Mouse (Mus musculus) ovary, postnatal 10 days (tissue): ENCODE measurements around the gene Atxn1.

Experiments
- DNase-seq: peaks from one replicate; pipeline ENCODE4 v3.0.0; 2022; ENCODE audit warnings: low spot score

Gene Atxn1

GRCm38 (mm10) chr13:45718850-45719249 lies 246.0 kb downstream of the Atxn1 start:
- DNase-seq, result no peak

GRCm38 (mm10) chr13:45715583-45716180 lies 249.1 kb downstream of the Atxn1 start:
- no peak for DNase-seq

- DNase-seq, result no peak
Observed at GRCm38 (mm10) chr13:45710041-45710440, 254.8 kb downstream of the Atxn1 start.

- no peak for DNase-seq
Observed at GRCm38 (mm10) chr13:45709402-45709801, 255.4 kb downstream of the Atxn1 start.

GRCm38 (mm10) chr13:45701296-45701790 lies 263.5 kb downstream of the Atxn1 start:
- no peak for DNase-seq

- no peak for DNase-seq
Observed at GRCm38 (mm10) chr13:45698982-45699381, 265.8 kb downstream of the Atxn1 start.

- DNase-seq, result no peak
Observed at GRCm38 (mm10) chr13:45696009-45696408, 268.8 kb downstream of the Atxn1 start.

GRCm38 (mm10) chr13:45694921-45695437 lies 269.8 kb downstream of the Atxn1 start:
- no peak for DNase-seq

- DNase-seq, result no peak
Observed at GRCm38 (mm10) chr13:45693953-45694352, 270.9 kb downstream of the Atxn1 start.

- no peak for DNase-seq
Observed at GRCm38 (mm10) chr13:45693534-45693933, 271.3 kb downstream of the Atxn1 start.

- DNase-seq, result no peak
Observed at GRCm38 (mm10) chr13:45693126-45693525, 271.7 kb downstream of the Atxn1 start.

GRCm38 (mm10) chr13:45692440-45692839 lies 272.4 kb downstream of the Atxn1 start:
- DNase-seq, result no peak

GRCm38 (mm10) chr13:45690426-45690825 lies 274.4 kb downstream of the Atxn1 start:
- no peak for DNase-seq

GRCm38 (mm10) chr13:45688864-45689263 lies 275.9 kb downstream of the Atxn1 start:
- DNase-seq, result no peak

GRCm38 (mm10) chr13:45687581-45687980 lies 277.2 kb downstream of the Atxn1 start:
- DNase-seq, result no peak

GRCm38 (mm10) chr13:45686309-45686582 lies 278.6 kb downstream of the Atxn1 start:
- no peak for DNase-seq

- DNase-seq, result no peak
Observed at GRCm38 (mm10) chr13:45685575-45686308, 279.1 kb downstream of the Atxn1 start.

GRCm38 (mm10) chr13:45684891-45685311 lies 279.9 kb downstream of the Atxn1 start:
- DNase-seq, result no peak

GRCm38 (mm10) chr13:45683991-45684390 lies 280.8 kb downstream of the Atxn1 start:
- DNase-seq, result no peak

GRCm38 (mm10) chr13:45681196-45681595 lies 283.6 kb downstream of the Atxn1 start:
- no peak for DNase-seq

GRCm38 (mm10) chr13:45680651-45681050 lies 284.2 kb downstream of the Atxn1 start:
- DNase-seq, result no peak

- no peak for DNase-seq
Observed at GRCm38 (mm10) chr13:45679096-45679495, 285.7 kb downstream of the Atxn1 start.

GRCm38 (mm10) chr13:45672628-45673027 lies 292.2 kb downstream of the Atxn1 start:
- DNase-seq, result no peak

GRCm38 (mm10) chr13:45669969-45670368 lies 294.8 kb downstream of the Atxn1 start:
- DNase-seq, result no peak
